Mouse (Mus musculus): ENCODE results near the gene Ahr. TPM values are rescaled to one million over a fixed set of nuclear protein-coding genes. Genes with fewer than 3 reads are reported as not detected.
A peak's percentile ranks its signal among the peaks of the same experiment; 100 is the strongest.

The Ahr gene
- total and polyA plus RNA-seq, 2 experiments from 2014 or later, result 2.7 to 11.5 TPM

GRCm38 (mm10) chr12:35554309-35554708 is 19.5 kb upstream of the Ahr start:
- Histone ChIP-seq H3K4me2 (ENCODE audit: low read depth, low read length) (no peak overlapping the region), H3K27me3 (ENCODE audit: insufficient read depth, low read length) (no peaks in the 10 kb centered on the region), H3K9me3 (ENCODE audit: low read length) (no peaks in the 10 kb centered on the region), H3K4me1 (ENCODE audit: insufficient read depth, low read length) (no peaks in the 10 kb centered on the region), H3K36me3 (ENCODE audit: insufficient read depth, low read length) (no peaks in the 10 kb centered on the region), H3K4me3 (ENCODE audit: low read length) (no peak overlapping the region), H3K9ac (replicated peaks; ENCODE audit: low read length) (no peak overlapping the region), H3K27ac (no peak overlapping the region)
- WGBS, result 90% methylated on average over 4 of the region's 4 CpGs
- DNase-seq (ENCODE audit: low spot score) (no peak), ATAC-seq (no peak)
- no peak for TF ChIP-seq CTCF (IDR thresholded peaks at IDR 0.05; ENCODE audit: low read depth)

GRCm38 (mm10) chr12:35553174-35553573 is 18.3 kb upstream of the Ahr start:
- Histone ChIP-seq H3K36me3 (ENCODE audit: insufficient read depth, low read length) (no peaks in the 10 kb centered on the region), H3K9ac (replicated peaks; ENCODE audit: low read length) (no peak overlapping the region), H3K27ac (no peak overlapping the region), H3K4me2 (ENCODE audit: low read depth, low read length) (no peak overlapping the region), H3K27me3 (ENCODE audit: insufficient read depth, low read length) (no peaks in the 10 kb centered on the region; the same call in 1 of the 2 replicates), H3K4me1 (ENCODE audit: insufficient read depth, low read length) (no peaks in the 10 kb centered on the region), H3K4me3 (ENCODE audit: low read length) (no peak overlapping the region), H3K9me3 (ENCODE audit: low read length) (no peaks in the 10 kb centered on the region)
- ATAC-seq, result no peak
- TF ChIP-seq CTCF (IDR thresholded peaks at IDR 0.05; ENCODE audit: low read depth), result no peak
- DNase-seq (ENCODE audit: low spot score), result no peak
- 81% methylated on average over 3 of the region's 3 CpGs for WGBS

DNA sequence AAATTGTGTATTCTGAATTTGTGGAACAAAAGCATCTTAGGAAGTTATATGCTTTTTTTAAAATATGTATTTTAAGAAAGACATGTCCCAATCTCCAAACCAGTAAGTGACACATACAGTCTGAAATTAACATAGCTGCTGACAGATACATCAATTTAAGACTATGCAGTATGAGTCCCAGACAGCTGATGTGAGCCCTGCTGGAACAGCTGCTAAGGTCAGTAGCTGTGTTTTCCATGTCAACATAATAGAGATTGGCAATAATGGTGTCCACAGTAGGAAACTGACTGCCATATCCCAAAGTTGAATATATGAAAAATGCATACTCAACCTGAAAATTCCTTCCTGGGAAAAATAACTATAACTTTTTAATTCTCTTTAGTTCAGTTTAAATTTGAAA is 15.5 kb upstream of the Ahr start:
- ATAC-seq (no peak), DNase-seq (ENCODE audit: low spot score) (no peak)
- Histone ChIP-seq H3K9ac (replicated peaks; ENCODE audit: low read length) (no peak overlapping the region), H3K27ac (no peak overlapping the region), H3K36me3 (ENCODE audit: insufficient read depth, low read length) (no peaks in the 10 kb centered on the region), H3K9me3 (ENCODE audit: low read length) (no peaks in the 10 kb centered on the region), H3K27me3 (ENCODE audit: insufficient read depth, low read length) (no peaks in the 10 kb centered on the region; the same call in 1 of the 2 replicates), H3K4me3 (ENCODE audit: low read length) (no peak overlapping the region), H3K4me1 (ENCODE audit: insufficient read depth, low read length) (no peaks in the 10 kb centered on the region), H3K4me2 (ENCODE audit: low read depth, low read length) (no peak overlapping the region)
- no peak for TF ChIP-seq CTCF (IDR thresholded peaks at IDR 0.05; ENCODE audit: low read depth)

DNA sequence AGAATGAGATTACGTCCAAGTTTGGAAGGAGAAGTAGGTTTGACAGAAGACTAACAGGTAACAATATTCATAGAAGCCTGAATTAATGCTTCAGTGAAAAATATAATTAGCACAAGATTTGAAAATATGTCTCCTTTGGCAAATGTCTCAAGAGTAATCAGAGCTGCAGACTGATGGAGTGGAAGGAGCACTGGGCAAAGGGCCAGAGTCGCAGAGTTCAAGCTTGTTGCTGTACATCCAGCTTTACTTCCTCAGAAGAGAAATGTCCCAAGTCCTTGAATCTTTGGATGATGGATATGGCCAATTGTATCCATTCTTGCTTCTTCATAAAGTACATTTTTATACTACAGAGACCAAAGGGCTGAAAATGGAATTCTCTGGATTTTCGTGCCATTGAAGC is 8.0 kb upstream of the Ahr start:
- Histone ChIP-seq H3K27me3 (ENCODE audit: insufficient read depth, low read length) (no peaks in the 10 kb centered on the region), H3K4me2 (ENCODE audit: low read depth, low read length) (no peak overlapping the region), H3K27ac (no peak overlapping the region), H3K9ac (replicated peaks; ENCODE audit: low read length) (no peak overlapping the region), H3K9me3 (ENCODE audit: low read length) (no peaks in the 10 kb centered on the region), H3K36me3 (ENCODE audit: insufficient read depth, low read length) (no peaks in the 10 kb centered on the region), H3K4me1 (ENCODE audit: insufficient read depth, low read length) (no peaks in the 10 kb centered on the region), H3K4me3 (ENCODE audit: low read length) (no peak overlapping the region)
- no peak for TF ChIP-seq CTCF (IDR thresholded peaks at IDR 0.05; ENCODE audit: low read depth)
- WGBS, result 65% methylated on average over 3 of the region's 3 CpGs
- ATAC-seq (no peak), DNase-seq (ENCODE audit: low spot score) (peak; percentile 46)

GRCm38 (mm10) chr12:35538843-35539242 is 4.0 kb upstream of the Ahr start:
- WGBS, result 60% methylated on average over 3 of the region's 3 CpGs
- DNase-seq (ENCODE audit: low spot score) (no peak), ATAC-seq (no peak)
- Histone ChIP-seq H3K27me3 (ENCODE audit: insufficient read depth, low read length) (no peaks in the 10 kb centered on the region), H3K4me2 (ENCODE audit: low read depth, low read length) (no peak overlapping the region), H3K27ac (no peak overlapping the region), H3K9me3 (ENCODE audit: low read length) (no peaks in the 10 kb centered on the region), H3K9ac (replicated peaks; ENCODE audit: low read length) (no peak overlapping the region), H3K4me1 (ENCODE audit: insufficient read depth, low read length) (no peaks in the 10 kb centered on the region), H3K4me3 (ENCODE audit: low read length) (no peak overlapping the region), H3K36me3 (ENCODE audit: insufficient read depth, low read length) (no peaks in the 10 kb centered on the region)
- no peak for TF ChIP-seq CTCF (IDR thresholded peaks at IDR 0.05; ENCODE audit: low read depth)

DNA sequence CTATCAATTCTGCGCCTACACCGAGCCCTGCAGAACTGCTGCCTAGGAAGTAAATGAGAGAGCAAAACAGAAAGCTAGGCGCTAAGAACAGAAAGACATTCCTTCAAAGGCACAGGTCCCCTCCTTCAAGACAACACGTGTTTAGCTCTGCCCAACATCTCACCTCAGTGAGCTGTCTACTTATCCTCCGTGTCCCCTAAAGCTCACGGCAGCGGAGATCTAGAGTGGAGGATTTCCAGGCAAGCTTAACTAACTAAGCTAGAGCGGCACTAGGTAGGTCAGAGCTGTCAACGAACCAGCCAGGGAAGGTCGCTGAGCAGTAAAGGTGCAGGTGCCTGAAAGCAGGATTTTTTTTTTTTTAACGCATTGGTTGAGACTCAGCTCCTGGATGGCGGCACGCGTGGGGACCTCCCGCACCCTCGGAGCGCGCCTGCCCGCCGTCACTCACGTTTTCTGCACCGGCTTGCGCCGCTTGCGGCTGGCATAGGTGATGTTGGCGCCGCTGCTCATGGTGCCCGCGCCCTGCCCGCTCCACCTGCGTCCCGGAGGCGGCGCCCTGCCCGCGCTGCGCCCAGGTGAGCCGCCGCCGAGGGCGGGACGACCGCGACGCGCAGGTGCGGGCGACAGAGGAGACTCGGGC is 604 bp downstream of the Ahr start:
- ATAC-seq, result peak; percentile 76
- Histone ChIP-seq H3K36me3 (ENCODE audit: insufficient read depth, low read length) (no peaks in the 10 kb centered on the region), H3K4me1 (ENCODE audit: insufficient read depth, low read length) (no peaks in the 10 kb centered on the region), H3K27me3 (ENCODE audit: insufficient read depth, low read length) (no peaks in the 10 kb centered on the region), H3K27ac (peak overlapping the region; percentile 65), H3K9ac (replicated peaks; ENCODE audit: low read length) (peak overlapping the region; percentile 64), H3K4me3 (ENCODE audit: low read length) (peak overlapping the region; percentile 54), H3K9me3 (ENCODE audit: low read length) (no peaks in the 10 kb centered on the region), H3K4me2 (ENCODE audit: low read depth, low read length) (peak overlapping the region; percentile 69)
- DNase-seq (ENCODE audit: low spot score), result peak; percentile 51
- TF ChIP-seq CTCF (IDR thresholded peaks at IDR 0.05; ENCODE audit: low read depth), result no peak
- WGBS, result 2% methylated on average over 42 of the region's 49 CpGs

DNA sequence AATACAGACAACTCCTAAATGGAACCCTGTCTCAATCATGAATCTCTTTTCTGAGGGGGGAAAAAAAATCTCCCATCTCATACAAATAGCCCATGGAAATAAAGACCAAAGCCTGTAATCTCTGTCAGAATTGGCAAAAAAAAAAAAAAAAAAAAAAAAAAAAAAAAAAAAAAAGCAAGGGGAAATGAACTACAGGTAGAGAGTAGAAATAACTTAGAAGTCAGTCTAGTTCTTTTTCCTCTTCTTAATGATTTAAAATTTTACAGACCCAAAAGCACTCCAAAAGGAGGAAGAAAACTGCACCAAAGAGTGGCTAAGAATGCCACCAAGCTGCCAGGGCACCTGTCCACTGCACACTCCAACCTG is 1.1 kb downstream of the Ahr start:
- Histone ChIP-seq H3K27ac (peak overlapping the region; percentile 65; the same call in 1 of the 2 replicates), H3K4me2 (ENCODE audit: low read depth, low read length) (peak overlapping the region; percentile 69), H3K4me3 (ENCODE audit: low read length) (peak overlapping the region; percentile 54), H3K27me3 (ENCODE audit: insufficient read depth, low read length) (no peaks in the 10 kb centered on the region), H3K9me3 (ENCODE audit: low read length) (no peaks in the 10 kb centered on the region), H3K4me1 (ENCODE audit: insufficient read depth, low read length) (no peaks in the 10 kb centered on the region), H3K36me3 (ENCODE audit: insufficient read depth, low read length) (no peaks in the 10 kb centered on the region), H3K9ac (replicated peaks; ENCODE audit: low read length) (peak overlapping the region; percentile 64)
- no peak for ATAC-seq
- DNase-seq (ENCODE audit: low spot score), result no peak
- TF ChIP-seq CTCF (IDR thresholded peaks at IDR 0.05; ENCODE audit: low read depth), result no peak

Data from hindbrain, postnatal 0 days (tissue).